Mouse (Mus musculus) hindbrain, embryonic 15.5 days (tissue): ENCODE results near the gene Ppp4r3b. TPM values are rescaled to one million over a fixed set of nuclear protein-coding genes. Genes with fewer than 3 reads are reported as not detected.

ENCODE experiments used
- ATAC-seq: fragments of 200-750 bp; cut with Nextera tagmentation; 2 replicates; pipeline ENCODE4 v1.8.0; 2017; ENCODE audit warnings: low read depth, moderate number of reproducible peaks, moderate TSS enrichment; ENCODE audit not compliant: low FRiP score
- H3K27ac ChIP-seq: fragments of 300-500 bp; sonication (generic); replicated peaks from 2 replicates; pipeline ENCODE4 v1.5.1; 2015; ENCODE audit warnings: mild to moderate bottlenecking, inconsistent platforms
- H3K27me3 ChIP-seq: fragments of 300-500 bp; sonication (generic); 2 replicates; pipeline ENCODE4 v1.6.1; 2015; ENCODE audit warnings: control low read depth, inconsistent platforms
- H3K36me3 ChIP-seq: fragments of 300-500 bp; sonication (generic); 2 replicates; pipeline ENCODE4 v1.6.1; 2015; ENCODE audit warnings: control low read depth, inconsistent platforms
- H3K4me1 ChIP-seq: fragments of 300-500 bp; sonication (generic); replicated peaks from 2 replicates; pipeline ENCODE4 v1.6.1; 2015; ENCODE audit warnings: control low read depth, inconsistent platforms
- H3K4me2 ChIP-seq: fragments of 300-500 bp; sonication (generic); 2 replicates; pipeline ENCODE4 v1.6.1; 2015; ENCODE audit warnings: moderate library complexity, mild to moderate bottlenecking, inconsistent platforms
- H3K4me3 ChIP-seq: fragments of 300-500 bp; sonication (generic); 2 replicates; pipeline ENCODE4 v1.5.1; 2015; ENCODE audit warnings: mild to moderate bottlenecking, inconsistent platforms
- H3K9ac ChIP-seq: fragments of 300-500 bp; sonication (generic); 2 replicates; pipeline ENCODE4 v1.6.1; 2015; ENCODE audit warnings: inconsistent platforms
- H3K9me3 ChIP-seq: fragments of 300-500 bp; sonication (generic); 2 replicates; pipeline ENCODE4 v1.6.1; 2016; ENCODE audit warnings: control low read depth, inconsistent platforms
- WGBS: fragments of 180-500 bp; shearing (Covaris S2); methylation state at CpG from one replicate; pipeline ENCODE4 v1.1.7; 2015; 5-methylcytosine and 5-hydroxymethylcytosine counted together
- polyA plus RNA-seq: library from polyadenylated mRNA; unstranded; fragments of >200 nt; fragmentation: Nextera tagmentation; extraction: Ambion mirVana; gene quantifications from 2 replicates; pipeline ENCODE4 v1.2.1, GENCODE M21; 2015

Gene Ppp4r3b
- polyA plus RNA-seq, 1 experiment from 2014 or later, result 65.4 TPM

- 95% methylated on average over 5 of the region's 5 CpGs for WGBS
- Histone ChIP-seq H3K9me3 (no peaks in the 10 kb centered on the region), H3K27ac (no peak overlapping the region), H3K4me2 (no peak overlapping the region), H3K36me3 (peaks cover 31% of the 10 kb centered on the region), H3K27me3 (no peaks in the 10 kb centered on the region), H3K4me3 (no peak overlapping the region), H3K4me1 (no peaks in the 10 kb centered on the region), H3K9ac (no peak overlapping the region)
- ATAC-seq, result no peak
These were observed 9.1 kb downstream of the Ppp4r3b start for GRCm38 (mm10) chr11:29181751-29182150.

- Histone ChIP-seq H3K4me3 (no peak overlapping the region), H3K9me3 (no peaks in the 10 kb centered on the region), H3K36me3 (peaks cover 35% of the 10 kb centered on the region), H3K27ac (no peak overlapping the region), H3K4me2 (no peak overlapping the region), H3K27me3 (no peaks in the 10 kb centered on the region), H3K4me1 (no peaks in the 10 kb centered on the region), H3K9ac (no peak overlapping the region)
- WGBS, result 88% methylated on average over 2 of the region's 2 CpGs
- no peak for ATAC-seq
These were observed 16.3 kb downstream of the Ppp4r3b start for GRCm38 (mm10) chr11:29188981-29189380.

GRCm38 (mm10) chr11:29203653-29204052 lies 31.0 kb downstream of the Ppp4r3b start:
- H3K4me2 ChIP-seq, result no peak overlapping the region
- H3K4me1 ChIP-seq, result no peaks in the 10 kb centered on the region
- H3K27ac ChIP-seq, result no peak overlapping the region
- WGBS, result 81% methylated on average over 5 of the region's 5 CpGs
- ATAC-seq, result no peak
- H3K9ac ChIP-seq, result no peak overlapping the region
- H3K4me3 ChIP-seq, result no peak overlapping the region
- peaks cover 42% of the 10 kb centered on the region for H3K36me3 ChIP-seq
- H3K9me3 ChIP-seq, result no peaks in the 10 kb centered on the region
- H3K27me3 ChIP-seq, result no peaks in the 10 kb centered on the region

GRCm38 (mm10) chr11:29209774-29210173 lies 37.1 kb downstream of the Ppp4r3b start:
- no peak overlapping the region for H3K4me2 ChIP-seq
- no peak overlapping the region for H3K27ac ChIP-seq
- H3K27me3 ChIP-seq, result no peaks in the 10 kb centered on the region
- H3K4me3 ChIP-seq, result no peak overlapping the region
- no peak for ATAC-seq
- peaks cover 36% of the 10 kb centered on the region for H3K36me3 ChIP-seq
- H3K4me1 ChIP-seq, result no peaks in the 10 kb centered on the region
- H3K9me3 ChIP-seq, result no peaks in the 10 kb centered on the region
- H3K9ac ChIP-seq, result no peak overlapping the region
- 93% methylated on average over 2 of the region's 2 CpGs for WGBS

- Histone ChIP-seq H3K9ac (no peak overlapping the region), H3K36me3 (peaks cover 64% of the 10 kb centered on the region), H3K27me3 (no peaks in the 10 kb centered on the region), H3K27ac (no peak overlapping the region), H3K9me3 (no peaks in the 10 kb centered on the region), H3K4me3 (no peak overlapping the region), H3K4me1 (no peaks in the 10 kb centered on the region), H3K4me2 (no peak overlapping the region)
- no peak for ATAC-seq
- WGBS, result 93% methylated on average over 2 of the region's 2 CpGs
These were observed 43.5 kb downstream of the Ppp4r3b start for GRCm38 (mm10) chr11:29216196-29216595.

GRCm38 (mm10) chr11:29219055-29219454 lies 46.4 kb downstream of the Ppp4r3b start:
- Histone ChIP-seq H3K4me3 (no peak overlapping the region), H3K36me3 (peaks cover 72% of the 10 kb centered on the region), H3K27me3 (no peaks in the 10 kb centered on the region), H3K9ac (no peak overlapping the region), H3K4me2 (no peak overlapping the region), H3K27ac (no peak overlapping the region), H3K9me3 (no peaks in the 10 kb centered on the region), H3K4me1 (no peaks in the 10 kb centered on the region)
- no peak for ATAC-seq

- H3K9me3 ChIP-seq, result no peaks in the 10 kb centered on the region
- no peak overlapping the region for H3K27ac ChIP-seq
- ATAC-seq, result no peak
- peaks cover 58% of the 10 kb centered on the region for H3K36me3 ChIP-seq
- H3K4me2 ChIP-seq, result no peak overlapping the region
- 95% methylated on average over 5 of the region's 5 CpGs for WGBS
- no peak overlapping the region for H3K9ac ChIP-seq
- H3K4me3 ChIP-seq, result no peak overlapping the region
- H3K4me1 ChIP-seq, result no peaks in the 10 kb centered on the region
- no peaks in the 10 kb centered on the region for H3K27me3 ChIP-seq
These were observed 49.6 kb downstream of the Ppp4r3b start for GRCm38 (mm10) chr11:29222310-29222709.

GRCm38 (mm10) chr11:29224754-29225153 lies 52.1 kb downstream of the Ppp4r3b start:
- H3K9me3 ChIP-seq, result no peaks in the 10 kb centered on the region
- H3K4me2 ChIP-seq, result no peak overlapping the region
- H3K4me1 ChIP-seq, result no peaks in the 10 kb centered on the region
- 95% methylated on average over 2 of the region's 2 CpGs for WGBS
- H3K9ac ChIP-seq, result no peak overlapping the region
- no peaks in the 10 kb centered on the region for H3K27me3 ChIP-seq
- no peak overlapping the region for H3K4me3 ChIP-seq
- H3K27ac ChIP-seq, result no peak overlapping the region
- ATAC-seq, result no peak
- peaks cover 59% of the 10 kb centered on the region for H3K36me3 ChIP-seq

GRCm38 (mm10) chr11:29228957-29229356 lies 56.3 kb downstream of the Ppp4r3b start:
- 93% methylated on average over 2 of the region's 2 CpGs for WGBS
- H3K4me1 ChIP-seq, result no peaks in the 10 kb centered on the region
- no peaks in the 10 kb centered on the region for H3K27me3 ChIP-seq
- no peak overlapping the region for H3K27ac ChIP-seq
- H3K36me3 ChIP-seq, result peaks cover 45% of the 10 kb centered on the region
- no peak overlapping the region for H3K4me3 ChIP-seq
- H3K9ac ChIP-seq, result no peak overlapping the region
- ATAC-seq, result no peak
- H3K4me2 ChIP-seq, result no peak overlapping the region
- no peaks in the 10 kb centered on the region for H3K9me3 ChIP-seq

- Histone ChIP-seq H3K27me3 (no peaks in the 10 kb centered on the region), H3K9me3 (no peaks in the 10 kb centered on the region), H3K4me3 (no peak overlapping the region), H3K27ac (no peak overlapping the region), H3K9ac (no peak overlapping the region), H3K4me1 (no peaks in the 10 kb centered on the region; the same call in 1 of the 2 replicates), H3K36me3 (peaks cover 29% of the 10 kb centered on the region), H3K4me2 (no peak overlapping the region)
- WGBS, result 90% methylated on average over 1 of the region's 1 CpGs
- no peak for ATAC-seq
These were observed 60.9 kb downstream of the Ppp4r3b start for GRCm38 (mm10) chr11:29233569-29233968.

GRCm38 (mm10) chr11:29237364-29237763 lies 64.7 kb downstream of the Ppp4r3b start:
- Histone ChIP-seq H3K27me3 (no peaks in the 10 kb centered on the region), H3K4me3 (no peak overlapping the region), H3K27ac (no peak overlapping the region)

GRCm38 (mm10) chr11:29238047-29238446 lies 65.4 kb downstream of the Ppp4r3b start:
- no peaks in the 10 kb centered on the region; the same call in 1 of the 2 replicates for H3K4me1 ChIP-seq
- no peak for ATAC-seq

More at GRCm38 (mm10) chr11:29237364-29237763, 64.7 kb downstream of the Ppp4r3b start:
- no peaks in the 10 kb centered on the region for H3K9me3 ChIP-seq
- no peak overlapping the region for H3K9ac ChIP-seq
- no peak for ATAC-seq
- H3K4me2 ChIP-seq, result no peak overlapping the region
- no peaks in the 10 kb centered on the region; the same call in 1 of the 2 replicates for H3K4me1 ChIP-seq
- H3K36me3 ChIP-seq, result peaks cover 30% of the 10 kb centered on the region

GRCm38 (mm10) chr11:29238551-29238950 lies 65.9 kb downstream of the Ppp4r3b start:
- Histone ChIP-seq H3K4me1 (no peaks in the 10 kb centered on the region; the same call in 1 of the 2 replicates), H3K9ac (no peak overlapping the region), H3K4me2 (no peak overlapping the region), H3K9me3 (no peaks in the 10 kb centered on the region), H3K36me3 (peaks cover 26% of the 10 kb centered on the region), H3K27ac (no peak overlapping the region), H3K4me3 (no peak overlapping the region), H3K27me3 (no peaks in the 10 kb centered on the region)
- no peak for ATAC-seq
- WGBS, result 93% methylated on average over 3 of the region's 3 CpGs

More at GRCm38 (mm10) chr11:29238047-29238446, 65.4 kb downstream of the Ppp4r3b start:
- Histone ChIP-seq H3K4me3 (no peak overlapping the region), H3K36me3 (peaks cover 31% of the 10 kb centered on the region), H3K9me3 (no peaks in the 10 kb centered on the region), H3K4me2 (no peak overlapping the region), H3K27ac (no peak overlapping the region), H3K9ac (no peak overlapping the region), H3K27me3 (no peaks in the 10 kb centered on the region)
